Mouse (Mus musculus) small intestine, adult 2 months (tissue): ENCODE results near the gene Tmem30c. TPM values are rescaled to one million over a fixed set of nuclear protein-coding genes. Genes with fewer than 3 reads are reported as not detected.
A peak's percentile ranks its signal among the peaks of the same experiment; 100 is the strongest.

Experiments
- H3K27ac ChIP-seq: fragments of 200-500 bp; 2 replicates; pipeline ENCODE4 v1.5.1; 2012; ENCODE audit warnings: low read depth, low read length, control low read depth, inconsistent platforms; ENCODE audit not compliant: insufficient read depth
- H3K27me3 ChIP-seq: fragments of 200-500 bp; 2 replicates; pipeline ENCODE4 v1.6.1; 2012; ENCODE audit warnings: mild to moderate bottlenecking, moderate library complexity, low read length, inconsistent platforms; ENCODE audit not compliant: control insufficient read depth, insufficient read depth
- H3K36me3 ChIP-seq: fragments of 200-500 bp; 2 replicates; pipeline ENCODE4 v1.6.1; 2012; ENCODE audit warnings: mild to moderate bottlenecking, low read length, control low read depth, inconsistent platforms; ENCODE audit not compliant: control insufficient read depth, insufficient read depth
- H3K4me1 ChIP-seq: fragments of 200-500 bp; 2 replicates; pipeline ENCODE4 v1.6.1; 2012; ENCODE audit warnings: low read length, inconsistent platforms, mixed read lengths; ENCODE audit not compliant: control insufficient read depth, insufficient read depth, insufficient read length
- H3K4me3 ChIP-seq: fragments of 200-500 bp; 2 replicates; pipeline ENCODE4 v1.5.1; 2012; ENCODE audit warnings: low read depth, mild to moderate bottlenecking, control low read depth, inconsistent platforms, low read length, moderate library complexity
- CTCF ChIP-seq: fragments of 200-500 bp; IDR thresholded peaks from 2 replicates; pipeline ENCODE4 v1.5.1; 2012; ENCODE audit warnings: low read depth, mild to moderate bottlenecking, control low read depth, inconsistent platforms, low read length, moderate library complexity, mixed read lengths; ENCODE audit not compliant: insufficient replicate concordance, insufficient read length; ENCODE audit errors: extremely low read depth
- POLR2A ChIP-seq: fragments of 200-500 bp; IDR thresholded peaks from 2 replicates; pipeline ENCODE4 v1.6.1; 2012; ENCODE audit warnings: low read depth, mild to moderate bottlenecking, control low read depth, inconsistent platforms, low read length, moderate library complexity
- WGBS: fragments of 180-500 bp; shearing (Covaris S2); methylation state at CpG from one replicate; pipeline ENCODE4 v1.1.7; 2018; 5-methylcytosine and 5-hydroxymethylcytosine counted together
- polyA plus RNA-seq: library from polyadenylated mRNA; depleted of rRNA; stranded (reverse); fragments of >200 nt; gene quantifications from 2 replicates; pipeline ENCODE4 v1.2.3, GENCODE M21; 2012

Tmem30c gene
- polyA plus RNA-seq, 1 experiment, result not detected

DNA sequence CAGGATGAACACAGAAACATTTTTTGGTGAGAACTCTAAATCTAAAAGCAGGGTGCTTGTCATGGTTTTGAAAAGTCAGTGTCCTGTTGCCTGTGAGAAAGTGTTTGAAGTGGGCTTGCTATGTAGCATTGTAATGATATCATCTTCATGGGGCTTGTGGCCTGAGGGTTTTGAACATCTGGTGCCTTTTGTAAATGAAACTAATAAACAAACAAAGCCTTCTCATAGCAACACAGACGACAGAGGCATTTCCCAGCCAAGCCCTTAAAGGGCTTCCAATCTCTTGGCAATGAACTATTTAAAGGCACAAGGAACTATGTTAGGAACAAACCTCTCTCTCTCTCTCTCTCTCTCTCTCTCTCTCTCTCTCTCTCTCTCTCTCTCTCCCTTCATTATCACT, 25.6 kb downstream of the Tmem30c start:
- no peak overlapping the region for H3K4me3 ChIP-seq
- no peak for TF ChIP-seq POLR2A
- TF ChIP-seq CTCF, result no peak
- 0% methylated on average over 1 of the region's 1 CpGs for WGBS
- H3K27ac ChIP-seq, result peak overlapping the region; percentile 42
- H3K4me1 ChIP-seq, result no peaks in the 10 kb centered on the region
- H3K36me3 ChIP-seq, result no peaks in the 10 kb centered on the region
- H3K27me3 ChIP-seq, result no peaks in the 10 kb centered on the region

DNA sequence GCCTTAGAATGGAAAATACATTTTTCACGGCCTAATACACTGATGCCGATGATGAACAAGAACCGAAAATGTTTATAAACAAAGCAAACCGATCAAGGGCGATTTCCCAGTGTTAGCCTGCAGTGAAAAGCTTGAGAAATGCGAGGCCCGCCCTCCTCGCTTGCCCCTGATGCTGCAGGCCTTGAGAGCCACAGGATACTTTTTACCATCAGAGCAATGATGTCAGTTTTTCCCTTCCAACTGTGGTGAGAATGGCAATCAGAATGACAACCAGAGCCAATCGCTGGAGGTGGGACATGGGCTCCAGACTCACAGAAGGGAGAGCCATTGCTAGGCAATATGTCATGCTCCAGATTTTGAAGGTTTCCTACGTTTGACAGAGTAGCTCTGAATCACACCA, 32.5 kb downstream of the Tmem30c start:
- H3K4me3 ChIP-seq, result no peak overlapping the region
- no peak for TF ChIP-seq CTCF
- no peak for TF ChIP-seq POLR2A
- no peaks in the 10 kb centered on the region for H3K27me3 ChIP-seq
- H3K36me3 ChIP-seq, result no peaks in the 10 kb centered on the region
- H3K27ac ChIP-seq, result peak overlapping the region; percentile 41
- H3K4me1 ChIP-seq, result no peaks in the 10 kb centered on the region
- WGBS, result 79% methylated on average over 10 of the region's 10 CpGs

DNA sequence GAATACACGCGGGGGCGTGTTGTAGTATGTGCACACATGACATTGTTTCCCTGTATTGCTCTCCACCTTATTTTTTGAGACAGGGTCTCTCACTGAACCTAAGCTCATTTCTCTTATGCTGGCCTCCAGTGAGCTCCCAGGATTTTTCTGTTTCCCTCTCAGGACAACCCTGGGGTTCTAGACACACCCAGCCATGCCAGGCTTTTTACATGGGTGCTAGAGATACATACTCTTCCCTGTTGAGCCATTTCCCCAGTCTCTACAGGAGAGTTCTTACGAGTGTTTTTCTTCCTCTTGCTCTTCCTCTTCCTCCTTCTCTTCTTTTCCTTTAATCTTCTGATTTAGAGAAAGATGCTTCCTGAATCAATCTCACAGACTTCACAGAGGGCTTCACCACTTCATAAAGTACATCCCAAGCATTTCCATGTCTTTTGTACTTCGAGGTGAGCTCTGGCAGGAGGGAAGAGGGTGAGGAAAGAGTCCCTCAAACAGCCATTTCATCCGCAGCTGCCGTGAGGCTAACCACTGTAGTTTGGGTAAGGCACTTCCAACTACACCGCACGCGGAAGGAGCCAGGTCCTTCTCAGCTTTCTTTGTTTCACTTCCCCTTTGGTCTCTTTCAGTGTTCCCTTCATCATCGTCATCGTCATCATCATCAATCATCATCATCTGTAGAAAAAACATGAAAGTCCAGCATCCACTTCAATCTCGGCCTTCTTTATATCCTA, 33.1 kb downstream of the Tmem30c start:
- Histone ChIP-seq H3K27ac (peak overlapping the region; percentile 41; the same call in 1 of the 2 replicates), H3K36me3 (no peaks in the 10 kb centered on the region), H3K4me3 (no peak overlapping the region), H3K4me1 (no peaks in the 10 kb centered on the region), H3K27me3 (no peaks in the 10 kb centered on the region)
- 74% methylated on average over 13 of the region's 13 CpGs for WGBS
- TF ChIP-seq CTCF, result no peak
- no peak for TF ChIP-seq POLR2A

DNA sequence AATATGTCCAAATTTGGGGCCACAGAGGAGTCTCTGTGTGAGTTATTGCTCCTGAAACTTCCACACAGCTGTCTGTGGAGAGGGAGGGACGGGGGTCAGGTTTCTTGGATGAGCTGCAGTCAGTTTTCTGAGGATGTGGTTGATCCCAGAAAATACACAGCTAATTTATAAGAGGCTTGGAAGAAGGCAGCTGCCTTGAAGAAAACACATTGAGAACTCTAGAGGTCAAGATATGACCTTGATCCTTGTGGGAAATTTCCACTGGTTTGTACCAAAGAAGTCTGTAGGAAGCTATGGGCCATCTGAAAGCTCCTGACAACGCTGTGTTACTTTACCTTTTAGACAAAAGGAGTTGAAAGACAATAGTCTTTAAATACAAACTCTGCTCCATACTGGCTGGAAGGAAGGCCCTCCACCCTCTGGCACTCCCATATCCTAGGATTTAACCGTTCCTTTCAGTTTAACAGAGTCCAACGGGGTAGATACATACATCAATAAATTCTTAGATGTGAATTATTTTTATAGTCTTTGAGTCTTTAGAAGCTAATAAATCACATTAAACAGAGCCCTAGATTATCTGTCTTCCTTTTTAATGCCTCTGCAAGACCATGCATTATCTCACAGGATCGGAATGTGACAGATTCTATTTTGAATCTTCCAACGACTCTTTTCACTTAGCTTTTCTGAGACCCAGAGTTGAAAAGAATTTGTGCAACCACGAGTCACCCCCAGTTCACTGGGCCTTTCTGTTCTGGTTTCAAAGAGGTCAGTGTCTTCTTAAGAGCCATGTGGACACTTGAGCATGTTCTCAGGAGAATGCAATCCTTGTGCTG, 40.9 kb downstream of the Tmem30c start:
- Histone ChIP-seq H3K27me3 (no peaks in the 10 kb centered on the region), H3K4me1 (no peaks in the 10 kb centered on the region), H3K4me3 (no peak overlapping the region), H3K27ac (no peak overlapping the region), H3K36me3 (no peaks in the 10 kb centered on the region)
- TF ChIP-seq POLR2A, result no peak
- no peak for TF ChIP-seq CTCF
- WGBS, result 35% methylated on average over 7 of the region's 7 CpGs

DNA sequence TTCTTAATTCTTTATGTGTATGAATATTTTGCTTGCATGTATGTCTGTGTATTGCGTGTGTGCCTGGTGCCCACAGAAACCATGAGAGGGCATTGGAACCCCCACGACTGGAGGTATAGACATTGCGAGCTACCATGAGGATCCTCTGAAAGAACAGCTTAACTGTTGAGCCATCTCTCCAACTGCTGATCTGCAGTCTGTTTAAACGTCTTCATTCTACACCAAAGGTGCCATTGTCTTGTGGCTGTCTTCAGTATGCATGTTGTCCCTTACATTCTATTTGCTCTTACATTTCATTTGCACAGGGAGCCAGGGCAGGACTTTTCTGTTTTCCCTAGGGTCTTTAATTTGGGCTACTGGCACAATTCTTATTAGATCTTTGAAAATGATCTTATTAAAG, 41.7 kb downstream of the Tmem30c start:
- no peaks in the 10 kb centered on the region for H3K36me3 ChIP-seq
- H3K27ac ChIP-seq, result peak overlapping the region; percentile 35; the same call in 1 of the 2 replicates
- no peaks in the 10 kb centered on the region for H3K27me3 ChIP-seq
- no peak overlapping the region for H3K4me3 ChIP-seq
- H3K4me1 ChIP-seq, result no peaks in the 10 kb centered on the region
- WGBS, result 93% methylated on average over 4 of the region's 4 CpGs
- TF ChIP-seq POLR2A, result no peak
- TF ChIP-seq CTCF, result no peak

DNA sequence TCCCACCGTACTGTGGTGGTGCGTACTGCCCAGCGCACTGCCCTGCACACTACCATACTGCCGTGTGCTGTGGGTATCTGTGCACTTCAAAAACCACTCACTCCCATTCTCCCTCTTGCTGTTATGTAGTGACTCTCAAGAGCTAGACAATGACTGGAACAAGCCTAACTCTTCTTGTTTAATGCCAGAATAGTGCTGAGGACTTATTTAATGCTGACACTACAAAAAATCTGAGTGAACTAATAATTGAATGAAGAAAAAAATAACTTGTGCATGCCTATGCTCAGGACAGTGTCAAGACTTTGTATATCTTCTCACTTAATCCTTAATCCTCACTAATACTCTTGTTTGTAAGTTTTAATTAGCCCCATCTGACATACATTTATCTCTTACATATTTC, 45.2 kb downstream of the Tmem30c start:
- no peaks in the 10 kb centered on the region for H3K36me3 ChIP-seq
- 91% methylated on average over 4 of the region's 4 CpGs for WGBS
- H3K4me1 ChIP-seq, result no peaks in the 10 kb centered on the region
- H3K27me3 ChIP-seq, result no peaks in the 10 kb centered on the region
- no peak overlapping the region for H3K27ac ChIP-seq
- TF ChIP-seq POLR2A, result no peak
- TF ChIP-seq CTCF, result no peak
- H3K4me3 ChIP-seq, result no peak overlapping the region

DNA sequence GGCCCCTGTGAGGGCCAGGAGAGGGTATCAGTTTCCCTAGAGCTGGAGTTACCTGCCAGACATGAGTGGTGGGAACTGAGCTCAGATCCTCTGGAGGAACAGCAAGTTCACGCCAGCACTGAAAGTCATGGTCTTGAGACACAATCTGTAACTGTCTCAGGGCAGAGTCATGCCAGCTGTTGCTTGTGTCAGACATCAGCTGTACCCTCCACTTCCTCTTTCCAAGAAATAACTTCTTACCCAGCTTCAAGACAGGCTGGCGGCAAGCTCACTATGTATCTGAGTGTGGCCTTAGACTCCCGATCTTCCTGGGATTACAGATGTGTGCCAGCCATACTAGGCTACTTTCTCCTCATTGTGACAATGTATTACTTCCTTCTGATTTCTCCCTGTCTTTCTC, 46.1 kb downstream of the Tmem30c start:
- no peaks in the 10 kb centered on the region for H3K27me3 ChIP-seq
- H3K4me1 ChIP-seq, result no peaks in the 10 kb centered on the region
- no peak overlapping the region for H3K27ac ChIP-seq
- H3K4me3 ChIP-seq, result no peak overlapping the region
- TF ChIP-seq CTCF (no peak), POLR2A (no peak)
- H3K36me3 ChIP-seq, result no peaks in the 10 kb centered on the region
- 78% methylated on average over 3 of the region's 3 CpGs for WGBS
